Mouse (Mus musculus): ENCODE results near the gene Zfp704. TPM values are rescaled to one million over a fixed set of nuclear protein-coding genes. Genes with fewer than 3 reads are reported as not detected.

Gene Zfp704
- polyA plus RNA-seq, 1 experiment: 15.1 TPM

DNA sequence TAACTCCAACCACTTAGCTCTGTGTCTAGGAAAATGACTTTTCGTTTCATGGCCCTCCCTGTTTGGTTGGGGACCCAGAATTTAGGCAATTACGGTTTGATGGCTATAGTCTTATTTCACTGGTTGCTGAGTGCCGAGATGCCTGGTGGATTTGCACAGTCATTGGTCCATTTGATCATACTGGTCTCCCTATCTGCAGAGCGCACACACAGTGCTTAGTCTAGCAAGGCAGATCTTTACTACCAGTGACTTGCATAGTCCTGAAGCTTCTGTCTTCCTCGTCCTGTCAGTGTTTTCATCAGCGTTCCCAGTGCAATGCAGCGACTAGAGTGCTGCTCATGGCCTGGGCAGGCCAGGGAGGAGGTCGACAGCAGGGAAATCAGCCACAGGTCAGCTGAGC lies 4.1 kb upstream of the Zfp704 start:
- no peak overlapping the region for H3K27ac ChIP-seq (ENCODE audit: insufficient read depth, low read length)
- H3K4me3 ChIP-seq (ENCODE audit: insufficient read depth, low read length): no peak overlapping the region
- TF ChIP-seq CTCF (IDR thresholded peaks at IDR 0.05; ENCODE audit: extremely low read depth, insufficient read depth, low read length) (no peak), POLR2A (IDR thresholded peaks at IDR 0.05; ENCODE audit: extremely low read depth, insufficient read depth, low read length) (no peak)
- H3K4me1 ChIP-seq (ENCODE audit: control insufficient read depth, insufficient read depth, low read length): no peaks in the 10 kb centered on the region

DNA sequence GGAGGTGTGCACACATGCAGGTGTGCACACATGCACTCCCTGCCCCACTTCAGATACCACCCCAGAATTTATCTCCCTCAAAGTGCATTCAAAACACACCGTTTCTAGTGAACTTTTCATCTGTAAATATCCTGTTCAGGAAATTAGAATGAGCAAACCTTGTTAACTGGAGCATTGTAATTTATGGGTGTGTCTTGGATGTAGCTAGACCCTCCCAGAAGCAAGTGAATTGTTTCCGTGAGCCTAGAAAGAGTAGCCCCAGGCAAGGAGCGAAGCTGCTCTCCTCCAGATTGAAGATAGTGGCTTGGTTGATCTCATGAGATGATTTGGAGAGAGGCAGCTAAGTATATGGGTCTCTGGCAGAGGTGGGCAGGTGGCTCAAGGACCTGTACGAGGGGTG lies 1.3 kb upstream of the Zfp704 start:
- TF ChIP-seq CTCF (IDR thresholded peaks at IDR 0.05; ENCODE audit: extremely low read depth, insufficient read depth, low read length) (no peak), POLR2A (IDR thresholded peaks at IDR 0.05; ENCODE audit: extremely low read depth, insufficient read depth, low read length) (no peak)
- H3K27ac ChIP-seq (ENCODE audit: insufficient read depth, low read length): no peak overlapping the region
- no peaks in the 10 kb centered on the region; the same call in 1 of the 2 replicates for H3K4me1 ChIP-seq (ENCODE audit: control insufficient read depth, insufficient read depth, low read length)
- H3K4me3 ChIP-seq (ENCODE audit: insufficient read depth, low read length): no peak overlapping the region

DNA sequence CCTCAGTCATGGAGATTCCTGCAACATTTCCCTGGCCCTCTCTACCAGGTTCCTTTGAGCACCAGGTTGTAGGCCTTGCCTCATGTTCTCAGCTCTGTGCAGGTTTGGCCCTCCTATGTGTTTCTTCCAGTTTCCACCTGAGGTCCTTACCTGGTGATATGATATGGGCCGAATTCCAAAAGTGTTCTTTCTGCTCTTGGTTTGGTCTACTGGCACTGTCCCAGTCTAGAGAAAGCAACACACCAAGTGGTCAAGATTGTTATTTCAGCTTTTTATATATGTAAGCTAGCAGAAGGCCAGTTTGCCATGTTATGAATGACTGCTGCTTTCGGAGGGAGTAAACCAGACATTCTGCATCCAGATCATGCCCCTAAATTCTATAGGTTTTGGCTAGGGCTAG lies 541 bp upstream of the Zfp704 start:
- TF ChIP-seq POLR2A (IDR thresholded peaks at IDR 0.05; ENCODE audit: extremely low read depth, insufficient read depth, low read length) (no peak), CTCF (IDR thresholded peaks at IDR 0.05; ENCODE audit: extremely low read depth, insufficient read depth, low read length) (no peak)
- Histone ChIP-seq H3K27ac (ENCODE audit: insufficient read depth, low read length) (no peak overlapping the region), H3K4me1 (ENCODE audit: control insufficient read depth, insufficient read depth, low read length) (no peaks in the 10 kb centered on the region; the same call in 1 of the 2 replicates), H3K4me3 (ENCODE audit: insufficient read depth, low read length) (peak overlapping the region; percentile 63)

DNA sequence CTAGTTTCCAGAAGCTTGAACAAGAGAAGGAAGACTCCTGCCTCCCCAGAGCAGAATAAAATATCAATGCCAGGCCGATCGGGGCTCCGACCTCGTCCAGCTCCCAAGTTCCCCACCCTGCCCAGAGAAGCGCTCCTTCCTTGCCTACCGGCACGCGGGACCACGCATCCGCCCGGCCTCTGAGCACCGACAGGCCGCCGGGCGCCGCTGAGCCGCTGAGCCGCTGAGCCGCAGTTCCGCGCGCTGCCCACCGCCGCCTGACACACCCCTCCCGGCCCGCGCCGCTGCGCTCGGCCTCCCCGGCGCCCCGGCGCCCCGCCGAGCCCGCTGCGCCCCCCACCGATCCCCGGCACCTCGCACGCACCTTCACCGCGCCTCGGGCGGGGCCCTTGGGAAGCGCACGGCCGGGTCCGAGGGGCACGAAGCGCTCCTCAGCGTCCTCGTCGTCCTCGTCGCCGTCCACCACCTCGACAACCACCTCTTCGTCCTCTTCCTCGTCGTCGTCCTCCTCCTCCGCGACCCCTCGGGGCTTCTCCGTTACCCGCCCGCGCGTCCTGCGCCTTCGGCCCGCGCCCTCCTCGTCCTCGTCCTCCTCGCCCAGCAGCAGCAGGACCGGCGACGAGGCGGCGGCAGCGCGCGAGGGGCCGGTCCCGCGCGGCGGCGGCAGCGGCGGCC lies 842 bp downstream of the Zfp704 start:
- TF ChIP-seq POLR2A (IDR thresholded peaks at IDR 0.05; ENCODE audit: extremely low read depth, insufficient read depth, low read length) (no peak), CTCF (IDR thresholded peaks at IDR 0.05; ENCODE audit: extremely low read depth, insufficient read depth, low read length) (no peak)

DNA sequence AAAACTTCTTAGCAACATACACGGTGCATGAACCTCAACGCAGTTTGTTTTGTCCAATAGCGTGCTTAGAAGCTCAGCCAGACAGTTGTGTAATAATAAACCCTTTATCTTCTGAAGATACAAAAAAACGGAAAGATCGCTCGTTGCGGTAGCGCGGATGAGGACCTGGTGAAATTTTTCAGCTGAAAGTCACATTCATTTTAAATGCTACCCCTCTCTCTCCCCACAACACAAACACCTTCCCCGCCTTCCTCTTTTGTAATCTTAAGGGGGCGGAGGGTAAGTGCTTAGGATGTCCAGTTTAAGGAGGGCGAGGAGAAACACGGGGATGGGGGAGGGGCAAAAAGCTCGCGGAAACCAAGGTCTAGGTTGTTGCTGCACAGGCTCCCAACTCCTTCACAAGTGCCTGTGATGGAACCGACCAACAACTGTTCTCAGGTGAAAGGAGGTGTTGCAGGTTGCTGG lies 1.4 kb downstream of the Zfp704 start:
- no peak for TF ChIP-seq CTCF (IDR thresholded peaks at IDR 0.05; ENCODE audit: extremely low read depth, insufficient read depth, low read length)
- Histone ChIP-seq H3K27ac (ENCODE audit: insufficient read depth, low read length) (no peak overlapping the region), H3K4me3 (ENCODE audit: insufficient read depth, low read length) (peak overlapping the region; percentile 63), H3K4me1 (ENCODE audit: control insufficient read depth, insufficient read depth, low read length) (peaks cover 1% of the 10 kb centered on the region; the same call in 1 of the 2 replicates)

More for the DNA sequence above, 842 bp downstream of the Zfp704 start:
- peak overlapping the region; percentile 89; the same call in 1 of the 2 replicates for H3K27ac ChIP-seq (ENCODE audit: insufficient read depth, low read length)
- H3K4me1 ChIP-seq (ENCODE audit: control insufficient read depth, insufficient read depth, low read length): peaks cover 1% of the 10 kb centered on the region; the same call in 1 of the 2 replicates
- H3K4me3 ChIP-seq (ENCODE audit: insufficient read depth, low read length): peak overlapping the region; percentile 63

DNA sequence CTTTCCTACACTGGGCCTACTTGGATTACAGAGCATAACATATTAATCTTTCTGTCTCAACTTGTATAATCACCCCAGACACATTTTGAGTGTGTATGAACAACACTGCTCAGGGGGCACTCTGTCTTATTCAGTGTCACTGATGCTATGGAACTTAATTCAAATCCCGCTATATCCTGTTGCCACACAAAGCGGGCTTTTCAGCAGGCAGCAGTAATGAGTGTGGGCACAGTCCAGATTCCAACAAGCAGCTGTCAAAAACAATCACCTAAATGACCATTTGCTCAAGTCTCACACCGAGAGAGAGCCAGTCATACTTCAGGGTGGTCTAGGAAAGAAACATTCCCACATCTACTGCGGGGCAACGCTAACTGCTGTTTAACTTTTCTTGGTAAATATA lies 2.2 kb downstream of the Zfp704 start:
- peaks cover 1% of the 10 kb centered on the region; the same call in 1 of the 2 replicates for H3K4me1 ChIP-seq (ENCODE audit: control insufficient read depth, insufficient read depth, low read length)
- TF ChIP-seq CTCF (IDR thresholded peaks at IDR 0.05; ENCODE audit: extremely low read depth, insufficient read depth, low read length) (no peak), POLR2A (IDR thresholded peaks at IDR 0.05; ENCODE audit: extremely low read depth, insufficient read depth, low read length) (no peak)
- no peak overlapping the region for H3K27ac ChIP-seq (ENCODE audit: insufficient read depth, low read length)
- H3K4me3 ChIP-seq (ENCODE audit: insufficient read depth, low read length): no peak overlapping the region

DNA sequence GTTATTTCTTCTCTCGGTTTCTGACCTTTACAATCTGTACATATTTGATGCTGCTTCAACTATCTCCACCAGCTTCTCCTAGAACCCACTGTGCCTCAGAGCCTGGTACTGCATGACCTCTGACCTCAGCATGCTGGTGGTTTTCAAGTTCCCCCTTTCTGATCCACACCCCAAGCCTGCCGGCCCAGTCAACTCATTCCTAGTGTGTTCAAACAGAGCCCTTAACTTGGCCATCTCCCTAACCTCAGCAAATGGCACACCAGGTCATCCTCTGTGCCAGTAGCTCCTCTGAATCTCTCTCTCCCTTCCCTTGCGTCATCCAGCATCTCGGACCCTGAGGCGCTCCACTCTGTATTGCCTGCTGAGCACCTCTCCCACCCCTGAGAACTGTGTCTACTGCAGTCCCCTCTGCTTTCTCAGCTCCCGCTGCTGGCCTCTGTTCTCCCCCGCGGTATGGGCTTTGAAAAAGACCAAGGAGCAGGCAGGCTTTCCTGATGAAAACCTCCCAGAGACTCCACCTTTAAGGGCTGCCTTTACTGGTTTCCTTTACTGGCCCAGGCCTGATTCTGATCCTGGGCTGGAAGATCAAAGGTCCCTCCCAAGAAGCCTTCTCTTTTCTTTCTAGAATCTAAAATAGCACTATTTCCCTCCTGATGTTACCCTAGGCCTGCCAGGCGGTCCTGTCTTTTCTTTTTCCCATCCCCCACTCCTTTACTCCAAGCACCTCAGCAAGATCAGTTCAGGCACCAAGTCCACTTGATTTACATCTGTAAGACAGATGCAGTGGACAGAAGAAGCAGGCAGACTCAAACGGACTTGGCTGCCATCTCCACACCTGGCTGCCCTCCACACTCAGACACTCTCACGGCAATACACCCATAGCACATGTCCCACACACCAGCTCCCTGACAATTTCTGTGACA lies 3.8 kb downstream of the Zfp704 start:
- no peak for TF ChIP-seq POLR2A (IDR thresholded peaks at IDR 0.05; ENCODE audit: extremely low read depth, insufficient read depth, low read length)
- no peak for TF ChIP-seq CTCF (IDR thresholded peaks at IDR 0.05; ENCODE audit: extremely low read depth, insufficient read depth, low read length)
- Histone ChIP-seq H3K27ac (ENCODE audit: insufficient read depth, low read length) (no peak overlapping the region), H3K4me1 (ENCODE audit: control insufficient read depth, insufficient read depth, low read length) (peaks cover 1% of the 10 kb centered on the region; the same call in 1 of the 2 replicates), H3K4me3 (ENCODE audit: insufficient read depth, low read length) (no peak overlapping the region)

DNA sequence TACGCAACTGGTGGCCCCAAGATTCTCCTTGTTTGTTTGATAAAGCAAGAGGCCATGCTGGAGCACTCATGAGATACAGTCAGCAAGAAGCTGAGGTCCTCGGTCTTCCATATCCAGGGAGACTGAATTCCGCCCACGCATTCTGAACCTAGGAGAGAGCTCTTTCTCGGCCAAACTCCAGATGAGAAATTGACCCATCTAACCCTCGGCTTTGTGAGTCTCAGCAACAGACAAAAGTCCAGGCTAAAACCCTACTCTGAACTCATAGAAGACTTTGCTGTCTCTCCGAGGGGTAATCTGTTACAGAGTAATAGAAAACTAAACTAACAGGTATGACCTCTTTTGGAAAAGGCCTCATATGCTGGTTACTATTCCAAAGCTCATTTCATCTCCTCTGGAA lies 4.9 kb downstream of the Zfp704 start:
- TF ChIP-seq CTCF (IDR thresholded peaks at IDR 0.05; ENCODE audit: extremely low read depth, insufficient read depth, low read length) (no peak), POLR2A (IDR thresholded peaks at IDR 0.05; ENCODE audit: extremely low read depth, insufficient read depth, low read length) (no peak)
- no peak overlapping the region for H3K27ac ChIP-seq (ENCODE audit: insufficient read depth, low read length)
- peaks cover 1% of the 10 kb centered on the region; the same call in 1 of the 2 replicates for H3K4me1 ChIP-seq (ENCODE audit: control insufficient read depth, insufficient read depth, low read length)
- H3K4me3 ChIP-seq (ENCODE audit: insufficient read depth, low read length): no peak overlapping the region

DNA sequence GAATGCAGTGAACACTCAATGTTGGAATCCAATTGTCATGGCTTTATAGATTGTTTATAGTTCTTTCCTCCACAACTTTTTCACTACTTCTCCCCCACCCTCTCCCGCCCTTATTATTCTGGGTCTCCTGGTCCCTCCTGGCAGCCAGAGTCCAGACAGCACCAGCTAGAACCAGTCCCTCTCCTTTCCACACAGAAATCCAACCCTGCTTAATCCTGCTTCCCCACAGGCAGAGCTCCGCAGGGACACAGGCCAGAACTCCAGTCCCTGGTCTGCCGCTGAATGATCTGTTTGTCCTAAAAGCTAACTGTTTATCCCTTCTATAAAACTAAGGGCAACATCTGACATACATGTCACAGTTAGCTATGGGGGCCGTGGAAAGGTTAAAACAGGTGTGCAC lies 6.0 kb downstream of the Zfp704 start:
- Histone ChIP-seq H3K4me1 (ENCODE audit: control insufficient read depth, insufficient read depth, low read length) (peaks cover 3% of the 10 kb centered on the region; the same call in 1 of the 2 replicates), H3K4me3 (ENCODE audit: insufficient read depth, low read length) (no peak overlapping the region), H3K27ac (ENCODE audit: insufficient read depth, low read length) (no peak overlapping the region)
- TF ChIP-seq POLR2A (IDR thresholded peaks at IDR 0.05; ENCODE audit: extremely low read depth, insufficient read depth, low read length): no peak
- no peak for TF ChIP-seq CTCF (IDR thresholded peaks at IDR 0.05; ENCODE audit: extremely low read depth, insufficient read depth, low read length)

Data from cortical plate, adult 2 months (tissue).